Mouse (Mus musculus) heart, adult 2 months (tissue): ENCODE measurements around the gene Daw1. TPM values are rescaled to one million over a fixed set of nuclear protein-coding genes. Genes with fewer than 3 reads are reported as not detected.

ENCODE experiments used
- DNase-seq, 2 experiments: peaks; one replicate each; pipeline ENCODE4 v3.0.0; 2021
- H3K27ac ChIP-seq: fragments of 200-600 bp; 2 replicates; pipeline ENCODE4 v1.8.1; 2022
- H3K27me3 ChIP-seq: fragments of 200-500 bp; 2 replicates; pipeline ENCODE4 v1.6.1; 2012; ENCODE audit warnings: mild to moderate bottlenecking, low read length, inconsistent platforms, mixed read lengths; ENCODE audit not compliant: control insufficient read depth, insufficient read depth
- H3K36me3 ChIP-seq: fragments of 200-500 bp; 2 replicates; pipeline ENCODE4 v1.6.1; 2012; ENCODE audit warnings: low read length, inconsistent platforms; ENCODE audit not compliant: control insufficient read depth, insufficient read depth
- H3K4me1 ChIP-seq: fragments of 200-500 bp; 2 replicates; pipeline ENCODE4 v1.6.1; 2011; ENCODE audit warnings: low read length; ENCODE audit not compliant: control insufficient read depth, insufficient read depth
- H3K4me3 ChIP-seq: fragments of 200-600 bp; 2 replicates; pipeline ENCODE4 v1.8.1; 2022
- H3K79me2 ChIP-seq: fragments of 200-500 bp; replicated peaks from 2 replicates; pipeline ENCODE4 v1.6.1; 2012; ENCODE audit warnings: mild to moderate bottlenecking, inconsistent platforms, low read length, moderate library complexity, mixed read lengths; ENCODE audit not compliant: control insufficient read depth, insufficient read depth
- H3K9ac ChIP-seq: fragments of 200-500 bp; 2 replicates; pipeline ENCODE4 v1.6.1; 2012; ENCODE audit warnings: low read depth, mild to moderate bottlenecking, control low read depth, inconsistent platforms, low read length, mixed read lengths
- CTCF ChIP-seq: fragments of 200-600 bp; IDR thresholded peaks from 2 replicates; pipeline ENCODE4 v1.8.1; 2022; ENCODE audit warnings: antibody characterized with exemption, mild to moderate bottlenecking, moderate library complexity
- EP300 ChIP-seq: fragments of 200-500 bp; IDR thresholded peaks from 2 replicates; pipeline ENCODE4 v1.6.1; 2011; ENCODE audit warnings: low read depth, low read length, control low read depth; ENCODE audit not compliant: insufficient read depth
- POLR2A ChIP-seq: fragments of 200-500 bp; IDR thresholded peaks from 2 replicates; pipeline ENCODE4 v1.6.1; 2011; ENCODE audit warnings: mild to moderate bottlenecking, low read depth, low read length, control low read depth; ENCODE audit not compliant: insufficient read depth
- WGBS: fragments of 180-500 bp; shearing (Covaris S2); methylation state at CpG from one replicate; pipeline ENCODE4 v1.1.7; 2018; 5-methylcytosine and 5-hydroxymethylcytosine counted together
- intact Hi-C: fragments of 180-260 bp; cut with DNase I; formaldehyde crosslinking; loops from one replicate; pipeline ENCODE4 v1.15.1; 2025
- polyA plus RNA-seq: library from polyadenylated mRNA; depleted of rRNA; stranded (reverse); fragments of >200 nt; gene quantifications from 2 replicates; pipeline ENCODE4 v1.2.3, GENCODE M21; 2012
- total RNA-seq, 2 experiments: library from RNA; stranded (reverse); gene quantifications; 2 replicates each; pipeline ENCODE4 v1.2.3; 2021

Gene Daw1
- total and polyA plus RNA-seq, 3 experiments: 0.08 TPM; not detected in 2

GRCm38 (mm10) chr1:83141510-83141909, 18.0 kb upstream of the Daw1 start:
- TF ChIP-seq CTCF: no peak
- TF ChIP-seq POLR2A: no peak
- TF ChIP-seq EP300: no peak
- 70% methylated on average over 8 of the region's 8 CpGs for WGBS
- H3K27ac ChIP-seq: no peak overlapping the region

GRCm38 (mm10) chr1:83142055-83142454, 17.5 kb upstream of the Daw1 start:
- intact Hi-C loops: no loop called here
- H3K79me2 ChIP-seq: no peaks in the 10 kb centered on the region
- no peak overlapping the region for H3K4me3 ChIP-seq
- no peak overlapping the region for H3K27ac ChIP-seq
- H3K9ac ChIP-seq: no peak overlapping the region
- no peak for TF ChIP-seq POLR2A
- no peak for TF ChIP-seq EP300
- TF ChIP-seq CTCF: no peak
- no peak for DNase-seq
- no peaks in the 10 kb centered on the region for H3K27me3 ChIP-seq
- no peaks in the 10 kb centered on the region for H3K4me1 ChIP-seq
- 54% methylated on average over 5 of the region's 5 CpGs for WGBS
- H3K36me3 ChIP-seq: no peaks in the 10 kb centered on the region

More at GRCm38 (mm10) chr1:83141510-83141909, 18.0 kb upstream of the Daw1 start:
- intact Hi-C loops: no loop called here
- Histone ChIP-seq H3K36me3 (no peaks in the 10 kb centered on the region), H3K27me3 (no peaks in the 10 kb centered on the region), H3K4me1 (no peaks in the 10 kb centered on the region), H3K9ac (no peak overlapping the region), H3K79me2 (no peaks in the 10 kb centered on the region), H3K4me3 (no peak overlapping the region)
- no peak for DNase-seq

GRCm38 (mm10) chr1:83146547-83146946, 13.0 kb upstream of the Daw1 start:
- Histone ChIP-seq H3K36me3 (no peaks in the 10 kb centered on the region), H3K27me3 (no peaks in the 10 kb centered on the region), H3K27ac (no peak overlapping the region), H3K79me2 (no peaks in the 10 kb centered on the region), H3K4me3 (no peak overlapping the region), H3K9ac (no peak overlapping the region), H3K4me1 (no peaks in the 10 kb centered on the region)
- 54% methylated on average over 2 of the region's 2 CpGs for WGBS
- TF ChIP-seq CTCF (no peak), POLR2A (no peak)
- DNase-seq: no peak
- intact Hi-C loops: no loop called here

DNA sequence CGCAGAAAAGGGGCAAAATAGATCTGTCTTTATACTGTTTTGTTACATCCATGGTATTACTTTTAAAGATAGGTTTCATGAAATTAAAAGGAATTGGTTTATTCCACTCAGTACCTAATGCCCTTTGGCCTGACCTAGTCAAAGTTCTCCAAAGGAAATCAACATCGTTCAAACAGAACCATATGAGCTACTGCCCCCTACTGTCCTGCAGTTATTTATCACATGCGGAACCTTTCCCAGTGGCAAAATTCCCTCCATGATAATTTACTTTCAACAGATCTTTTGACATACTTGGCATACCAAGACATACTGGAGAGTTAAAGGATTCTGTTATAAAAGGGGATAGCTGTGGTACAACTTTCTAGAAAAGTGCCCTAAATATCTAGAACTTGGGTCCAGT, 9.3 kb upstream of the Daw1 start:
- Histone ChIP-seq H3K27me3 (no peaks in the 10 kb centered on the region), H3K36me3 (no peaks in the 10 kb centered on the region), H3K27ac (no peak overlapping the region), H3K4me3 (no peak overlapping the region), H3K4me1 (no peaks in the 10 kb centered on the region), H3K9ac (no peak overlapping the region), H3K79me2 (no peaks in the 10 kb centered on the region)
- WGBS: 62% methylated on average over 3 of the region's 3 CpGs
- no peak for DNase-seq
- intact Hi-C loops: no loop called here
- TF ChIP-seq CTCF (peak; percentile 45), POLR2A (no peak)

DNA sequence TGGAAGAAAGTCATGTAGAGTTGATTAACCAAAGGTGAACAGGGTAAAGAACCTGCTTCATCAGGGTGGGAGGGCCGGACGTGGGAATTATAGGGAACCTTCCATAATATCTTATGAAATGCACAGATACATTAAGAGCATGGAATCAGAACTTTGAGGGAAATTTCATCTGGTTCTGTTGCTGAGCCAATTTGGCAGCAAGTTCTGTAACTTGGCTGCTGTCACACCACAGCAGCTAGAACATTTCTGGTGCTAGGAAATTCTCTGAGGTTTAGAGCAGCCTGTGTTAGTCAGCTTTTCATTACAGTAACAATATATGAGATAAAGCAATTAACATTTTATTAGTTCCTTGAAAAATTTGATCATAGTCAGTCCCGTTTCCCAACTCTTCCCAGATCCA, 6.6 kb upstream of the Daw1 start:
- Histone ChIP-seq H3K27ac (no peak overlapping the region), H3K4me3 (no peak overlapping the region), H3K4me1 (no peaks in the 10 kb centered on the region), H3K27me3 (no peaks in the 10 kb centered on the region), H3K36me3 (no peaks in the 10 kb centered on the region), H3K79me2 (no peaks in the 10 kb centered on the region), H3K9ac (no peak overlapping the region)
- no peak for TF ChIP-seq EP300
- TF ChIP-seq POLR2A: no peak
- TF ChIP-seq CTCF: no peak
- no peak for DNase-seq
- 67% methylated on average over 3 of the region's 3 CpGs for WGBS
- intact Hi-C loops: no loop called here

GRCm38 (mm10) chr1:83156876-83157275, 2.7 kb upstream of the Daw1 start:
- Histone ChIP-seq H3K79me2 (no peaks in the 10 kb centered on the region), H3K4me3 (no peak overlapping the region), H3K9ac (no peak overlapping the region), H3K4me1 (no peaks in the 10 kb centered on the region), H3K36me3 (no peaks in the 10 kb centered on the region), H3K27ac (no peak overlapping the region), H3K27me3 (no peaks in the 10 kb centered on the region)
- intact Hi-C loops: no loop called here
- TF ChIP-seq EP300 (no peak), POLR2A (no peak), CTCF (no peak)
- 68% methylated on average over 1 of the region's 1 CpGs for WGBS
- DNase-seq: no peak
